Mouse (Mus musculus) MEL (cell line): ENCODE data around the gene Dlk2. TPM values are rescaled to one million over a fixed set of nuclear protein-coding genes. Genes with fewer than 3 reads are reported as not detected.

Experiments used
- DNase-seq: peaks from one replicate; pipeline ENCODE4 v3.0.0; 2011; ENCODE audit warnings: low read depth, low spot score
- H3K27ac ChIP-seq: 2 replicates; pipeline ENCODE4 v1.5.1; 2012; ENCODE audit warnings: low read depth, mild to moderate bottlenecking, control low read depth, low read length, moderate library complexity; ENCODE audit not compliant: control insufficient read depth
- H3K27me3 ChIP-seq, 2 experiments: fragments of 150-350 bp in 1 of 2; sonication (generic) in 1 of 2; 2 replicates each; pipeline ENCODE4 v1.6.1; 2012; ENCODE audit warnings: low read length in 2 of 2, mild to moderate bottlenecking in 2 of 2, improper control_type of control experiment in 1 of 2, moderate library complexity in 1 of 2; ENCODE audit not compliant: insufficient read depth in 2 of 2, control insufficient read depth in 1 of 2
- H3K36me3 ChIP-seq, 2 experiments: 2 replicates each; pipeline ENCODE4 v1.6.1; 2012 to 2014; ENCODE audit warnings: low read length in 2 of 2, improper control_type of control experiment in 1 of 2, inconsistent platforms in 1 of 2, mild to moderate bottlenecking in 1 of 2; ENCODE audit not compliant: insufficient read depth in 2 of 2, control insufficient read depth in 1 of 2
- H3K4me1 ChIP-seq, 2 experiments: fragments of 150-350 bp in 1 of 2; sonication (generic) in 1 of 2; 2 replicates each; pipeline ENCODE4 v1.6.1; 2012; ENCODE audit warnings: low read length in 2 of 2, improper control_type of control experiment in 1 of 2, mild to moderate bottlenecking in 1 of 2; ENCODE audit not compliant: insufficient read depth in 2 of 2, control insufficient read depth in 1 of 2
- H3K4me3 ChIP-seq, 2 experiments: fragments of 150-350 bp in 1 of 2; sonication (generic) in 1 of 2; 2 replicates each; pipeline ENCODE4 v1.5.1; 2012; ENCODE audit warnings: low read depth in 2 of 2, low read length in 2 of 2, mild to moderate bottlenecking in 2 of 2, moderate library complexity in 2 of 2, control low read depth in 1 of 2, improper control_type of control experiment in 1 of 2; ENCODE audit not compliant: control insufficient read depth in 1 of 2, insufficient read depth in 1 of 2
- H3K79me2 ChIP-seq: 2 replicates; pipeline ENCODE4 v1.6.1; 2012; ENCODE audit warnings: mild to moderate bottlenecking, low read length, moderate library complexity; ENCODE audit not compliant: control insufficient read depth, poor library complexity, insufficient read depth
- H3K9ac ChIP-seq: 2 replicates; pipeline ENCODE4 v1.6.1; 2012; ENCODE audit warnings: low read depth, mild to moderate bottlenecking, control low read depth, low read length, moderate library complexity; ENCODE audit not compliant: control insufficient read depth, poor library complexity, severe bottlenecking
- H3K9me3 ChIP-seq: fragments of 150-350 bp; sonication (generic); replicated peaks from 2 replicates; pipeline ENCODE4 v1.6.1; 2012; ENCODE audit warnings: mild to moderate bottlenecking, low read length, improper control_type of control experiment, moderate library complexity; ENCODE audit not compliant: insufficient read depth
- CHD1 ChIP-seq: IDR thresholded peaks from 2 replicates; pipeline ENCODE4 v1.6.1; 2012; ENCODE audit warnings: low read depth, mild to moderate bottlenecking, inconsistent platforms, low read length, improper control_type of control experiment
- CHD2 ChIP-seq: IDR thresholded peaks from 2 replicates; pipeline ENCODE4 v1.6.1; 2011; ENCODE audit warnings: low read length, improper control_type of control experiment
- E2F4 ChIP-seq: IDR thresholded peaks from 2 replicates; pipeline ENCODE4 v1.6.1; 2011; ENCODE audit warnings: low read depth, low read length, improper control_type of control experiment, borderline replicate concordance
- ELF1 ChIP-seq: IDR thresholded peaks from 2 replicates; pipeline ENCODE4 v1.6.1; 2014; ENCODE audit warnings: low read depth, mild to moderate bottlenecking, inconsistent platforms, low read length, improper control_type of control experiment, moderate library complexity
- EP300 ChIP-seq, 2 experiments: IDR thresholded peaks; 2 replicates each; pipeline ENCODE4 v1.6.1; 2011; ENCODE audit warnings: improper control_type of control experiment in 2 of 2, low read length in 2 of 2, low read depth in 1 of 2, mild to moderate bottlenecking in 1 of 2
- GATA1 ChIP-seq: IDR thresholded peaks from 2 replicates; pipeline ENCODE4 v1.6.1; 2011; ENCODE audit warnings: low read depth, low read length, improper control_type of control experiment
- HCFC1 ChIP-seq: IDR thresholded peaks from 2 replicates; pipeline ENCODE4 v1.6.1; 2012; ENCODE audit warnings: low read depth, mild to moderate bottlenecking, inconsistent platforms, low read length, improper control_type of control experiment, moderate library complexity
- JUND ChIP-seq: IDR thresholded peaks from 2 replicates; pipeline ENCODE4 v1.6.1; 2011; ENCODE audit warnings: low read depth, mild to moderate bottlenecking, improper control_type of control experiment, low read length
- MAZ ChIP-seq: IDR thresholded peaks from 2 replicates; pipeline ENCODE4 v1.6.1; 2012; ENCODE audit warnings: low read depth, mild to moderate bottlenecking, inconsistent platforms, low read length, improper control_type of control experiment
- MXI1 ChIP-seq: IDR thresholded peaks from 2 replicates; pipeline ENCODE4 v1.6.1; 2011; ENCODE audit warnings: mild to moderate bottlenecking, low read depth, low read length, improper control_type of control experiment
- MYB ChIP-seq: IDR thresholded peaks from 2 replicates; pipeline ENCODE4 v1.6.1; 2011; ENCODE audit warnings: mild to moderate bottlenecking, low read depth, low read length, improper control_type of control experiment
- MYC ChIP-seq: IDR thresholded peaks from 2 replicates; pipeline ENCODE4 v1.6.1; 2011; ENCODE audit warnings: low read depth, mild to moderate bottlenecking, low read length, improper control_type of control experiment, moderate library complexity
- NELFE ChIP-seq: IDR thresholded peaks from 2 replicates; pipeline ENCODE4 v1.6.1; 2011; ENCODE audit warnings: low read depth, low read length, improper control_type of control experiment
- NRF1 ChIP-seq: IDR thresholded peaks from 2 replicates; pipeline ENCODE4 v1.6.1; 2014; ENCODE audit warnings: low read depth, mild to moderate bottlenecking, inconsistent platforms, low read length, improper control_type of control experiment, moderate library complexity; ENCODE audit not compliant: poor library complexity, insufficient read depth, severe bottlenecking
- POLR2A ChIP-seq, 2 experiments: IDR thresholded peaks; 2 replicates each; pipeline ENCODE4 v1.6.1; 2011 to 2012; ENCODE audit warnings: low read length in 2 of 2, mild to moderate bottlenecking in 2 of 2, control low read depth in 1 of 2, improper control_type of control experiment in 1 of 2, low read depth in 1 of 2, moderate library complexity in 1 of 2; ENCODE audit not compliant: control insufficient read depth in 1 of 2, insufficient read depth in 1 of 2, poor library complexity in 1 of 2
- POLR2AphosphoS2 ChIP-seq: IDR thresholded peaks from 2 replicates; pipeline ENCODE4 v1.6.1; 2011; ENCODE audit warnings: low read length, improper control_type of control experiment
- RAD21 ChIP-seq: IDR thresholded peaks from 2 replicates; pipeline ENCODE4 v1.6.1; 2011; ENCODE audit warnings: mild to moderate bottlenecking, low read depth, low read length, improper control_type of control experiment
- RCOR1 ChIP-seq: IDR thresholded peaks from 2 replicates; pipeline ENCODE4 v1.6.1; 2012; ENCODE audit warnings: low read depth, mild to moderate bottlenecking, inconsistent platforms, low read length, improper control_type of control experiment
- SIN3A ChIP-seq: IDR thresholded peaks from 2 replicates; pipeline ENCODE4 v1.6.1; 2012; ENCODE audit warnings: low read length, improper control_type of control experiment, inconsistent platforms
- SMC3 ChIP-seq: IDR thresholded peaks from 2 replicates; pipeline ENCODE4 v1.6.1; 2011; ENCODE audit warnings: low read depth, low read length, improper control_type of control experiment
- TBP ChIP-seq: IDR thresholded peaks from 2 replicates; pipeline ENCODE4 v1.8.0; 2011; ENCODE audit warnings: low read depth, low read length, improper control_type of control experiment
- USF2 ChIP-seq, 2 experiments: IDR thresholded peaks; 2 replicates each; pipeline ENCODE4 v1.6.1; 2011 to 2012; ENCODE audit warnings: improper control_type of control experiment in 2 of 2, low read length in 2 of 2, borderline replicate concordance in 1 of 2, inconsistent platforms in 1 of 2, low read depth in 1 of 2, mild to moderate bottlenecking in 1 of 2; ENCODE audit not compliant: insufficient read depth in 1 of 2
- ZC3H11A ChIP-seq: IDR thresholded peaks from 2 replicates; pipeline ENCODE4 v1.6.1; 2012; ENCODE audit warnings: low read depth, mild to moderate bottlenecking, inconsistent platforms, low read length, improper control_type of control experiment
- ZMIZ1 ChIP-seq: IDR thresholded peaks from 2 replicates; pipeline ENCODE4 v1.6.1; 2012; ENCODE audit warnings: low read depth, mild to moderate bottlenecking, inconsistent platforms, low read length, improper control_type of control experiment, moderate library complexity
- polyA plus RNA-seq, 2 experiments: library from polyadenylated mRNA; stranded (reverse) in 1 of 2; unstranded in 1 of 2; fragments of >175 nt in 1 of 2; fragments of >200 nt in 1 of 2; gene quantifications; 2 replicates each; pipeline versions ENCODE4 v1.2.1 to v1.2.4; 2012; ENCODE audit warnings: low replicate concordance in 2 of 2, low read depth in 1 of 2; ENCODE audit not compliant: insufficient read length in 2 of 2, insufficient read depth in 1 of 2, missing spikeins in 1 of 2
- total RNA-seq: library from RNA; depleted of rRNA; stranded (reverse); fragments of 300-350 nt; gene quantifications from 2 replicates; pipeline ENCODE4 v1.2.3, GENCODE M21; 2012

Dlk2 gene
- total and polyA plus RNA-seq, 3 experiments, result 0.07 TPM; not detected in 2

GRCm38 (mm10) chr17:46268026-46268720, 29.0 kb upstream of the Dlk2 start:
- Histone ChIP-seq H3K4me1 (no peaks in the 10 kb centered on the region), H3K9ac (no peak overlapping the region), H3K27me3 (no peaks in the 10 kb centered on the region), H3K27ac (no peak overlapping the region), H3K9me3 (no peaks in the 10 kb centered on the region), H3K36me3 (peaks cover 0 to 8% of the 10 kb centered on the region in 2 experiments; a peak in 2 of 4 replicates), H3K4me3 (no peak overlapping the region), H3K79me2 (no peaks in the 10 kb centered on the region)
- TF ChIP-seq POLR2A (IDR thresholded peaks at IDR 0.05; ENCODE audit: control insufficient read depth in 1 of 2, insufficient read depth in 1 of 2, low read depth in 1 of 2, low read length in 2 of 2, poor library complexity in 1 of 2) (no peak), GATA1 (no peak), MAZ (no peak), JUND (no peak)
- DNase-seq, result no peak

- Histone ChIP-seq H3K4me1 (no peaks in the 10 kb centered on the region), H3K27ac (no peak overlapping the region), H3K4me3 (no peak overlapping the region), H3K27me3 (no peaks in the 10 kb centered on the region), H3K36me3 (peaks cover 0 to 6% of the 10 kb centered on the region in 2 experiments; a peak in 2 of 4 replicates), H3K79me2 (no peaks in the 10 kb centered on the region), H3K9me3 (no peaks in the 10 kb centered on the region), H3K9ac (no peak overlapping the region)
- no peak for TF ChIP-seq SIN3A
- TF ChIP-seq POLR2AphosphoS2, result no peak
- no peak for TF ChIP-seq MYC
- no peak for TF ChIP-seq HCFC1
- TF ChIP-seq ZMIZ1, result no peak
- no peak for TF ChIP-seq CHD1
- TF ChIP-seq E2F4, result no peak
- no peak for TF ChIP-seq MYB
- no peak for DNase-seq
These were observed 27.3 kb upstream of the Dlk2 start for GRCm38 (mm10) chr17:46269771-46270534.

GRCm38 (mm10) chr17:46272058-46272457, 25.2 kb upstream of the Dlk2 start:
- Histone ChIP-seq H3K4me1 (no peaks in the 10 kb centered on the region), H3K36me3 (peaks cover 0 to 4% of the 10 kb centered on the region in 2 experiments; a peak in 1 of 4 replicates)
- DNase-seq, result no peak

More at GRCm38 (mm10) chr17:46272058-46272457, 25.2 kb upstream of the Dlk2 start:
- Histone ChIP-seq H3K4me3 (no peak overlapping the region), H3K27me3 (no peaks in the 10 kb centered on the region), H3K9me3 (no peaks in the 10 kb centered on the region), H3K27ac (no peak overlapping the region), H3K9ac (no peak overlapping the region), H3K79me2 (no peaks in the 10 kb centered on the region)
- TF ChIP-seq ELF1 (no peak), MXI1 (no peak), CHD2 (no peak), SIN3A (no peak), RCOR1 (no peak), ZC3H11A (no peak), NRF1 (no peak), TBP (no peak), USF2 (IDR thresholded peaks at IDR 0.05; ENCODE audit: borderline replicate concordance in 1 of 2, insufficient read depth in 1 of 2, low read depth in 1 of 2, low read length in 2 of 2) (no peak), RAD21 (no peak), SMC3 (no peak), EP300 (IDR thresholded peaks at IDR 0.05; ENCODE audit: low read depth in 1 of 2, low read length in 2 of 2) (no peak), NELFE (no peak)
